Mouse (Mus musculus): Measurements from ENCODE around the gene N4bp2.

DNA sequence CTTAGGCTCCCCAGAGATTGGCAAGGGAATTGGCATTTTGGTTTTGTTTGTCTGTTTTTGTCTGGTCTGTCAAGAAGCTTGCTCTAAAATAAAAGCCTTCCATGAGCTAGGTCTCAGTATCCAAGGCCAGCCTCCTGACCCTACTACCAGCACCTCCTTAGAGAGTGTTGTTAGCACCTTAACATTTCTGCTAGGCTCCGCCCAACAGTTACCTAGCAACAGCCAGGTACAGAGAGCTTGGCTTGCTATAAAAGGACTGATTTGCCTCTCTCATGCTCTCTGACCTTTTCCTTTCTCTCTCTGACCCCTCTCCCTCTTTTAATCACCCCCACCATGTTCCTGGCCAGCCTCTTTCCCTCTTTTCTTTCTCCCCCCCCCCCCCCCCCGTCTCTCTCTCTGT lies 14.9 kb upstream of the N4bp2 start:
- TF ChIP-seq POLR2A (IDR thresholded peaks at IDR 0.05; ENCODE audit: low read depth, low read length) (no peak), CTCF (IDR thresholded peaks at IDR 0.05; ENCODE audit: borderline replicate concordance, insufficient read depth, low read length) (no peak)

All from embryonic fibroblast, embryonic 13.5 days (primary cell).